Mouse (Mus musculus): Measurements from ENCODE around the gene H2-Ob. TPM values are rescaled to one million over a fixed set of nuclear protein-coding genes. Genes with fewer than 3 reads are reported as not detected.
A peak's percentile ranks its signal among the peaks of the same experiment; 100 is the strongest.

The H2-Ob gene
- total RNA-seq, 4 experiments from 2014 or later, result 0.69 to 3.3 (median 1.8) TPM; not detected in 1

DNA sequence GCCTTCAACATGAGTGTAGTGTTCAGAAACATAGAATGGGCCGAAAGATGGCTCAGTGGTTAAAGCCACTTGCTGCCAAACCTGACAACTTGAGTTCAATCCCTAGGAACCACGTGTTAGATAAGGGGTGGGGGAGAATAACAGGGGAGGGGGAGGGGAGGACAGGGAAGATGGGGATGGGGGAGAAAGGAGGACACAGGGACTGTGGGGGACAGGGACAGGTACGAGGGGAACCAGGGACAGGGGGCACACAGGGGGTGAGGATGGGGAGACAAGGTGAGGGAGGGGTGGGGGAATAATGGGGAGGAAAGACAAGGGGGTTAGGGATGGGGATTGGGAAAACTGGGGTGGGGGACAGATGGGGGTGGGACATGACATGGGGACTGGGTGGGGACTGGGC, 1.7 kb downstream of the H2-Ob start:
- DNase-seq (ENCODE audit: low spot score in 2 of 2), result no peak

GRCm38 (mm10) chr17:34240916-34241315, 2.2 kb downstream of the H2-Ob start:
- no peak for DNase-seq (ENCODE audit: low spot score in 2 of 2)

DNA sequence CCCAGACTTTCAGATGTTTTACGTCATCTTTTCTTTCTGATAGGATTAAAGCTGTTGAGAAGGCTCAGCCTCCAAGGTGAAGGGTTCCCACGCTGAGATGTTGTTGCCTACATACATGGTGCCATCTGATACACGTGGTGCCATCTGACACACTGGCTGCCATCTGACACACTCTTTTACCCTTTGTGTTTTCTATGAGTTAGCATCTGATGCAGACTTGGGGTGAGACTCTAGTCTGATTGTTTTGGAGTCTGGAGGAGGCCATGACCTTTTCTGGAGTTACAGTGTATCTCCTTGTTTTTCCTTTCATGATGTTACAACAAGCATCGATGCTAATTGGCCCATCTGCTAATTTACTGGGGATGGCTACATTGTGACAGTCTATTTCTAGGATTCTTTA, 6.0 kb downstream of the H2-Ob start:
- peak in 1 of 2 experiments; percentile 17 for DNase-seq (ENCODE audit: low spot score in 2 of 2)

GRCm38 (mm10) chr17:34247047-34247446, 8.3 kb downstream of the H2-Ob start:
- DNase-seq (ENCODE audit: low spot score in 2 of 2), result no peak

- DNase-seq (ENCODE audit: low spot score in 2 of 2), result no peak
These were observed 10.1 kb downstream of the H2-Ob start for GRCm38 (mm10) chr17:34248764-34249163.

DNA sequence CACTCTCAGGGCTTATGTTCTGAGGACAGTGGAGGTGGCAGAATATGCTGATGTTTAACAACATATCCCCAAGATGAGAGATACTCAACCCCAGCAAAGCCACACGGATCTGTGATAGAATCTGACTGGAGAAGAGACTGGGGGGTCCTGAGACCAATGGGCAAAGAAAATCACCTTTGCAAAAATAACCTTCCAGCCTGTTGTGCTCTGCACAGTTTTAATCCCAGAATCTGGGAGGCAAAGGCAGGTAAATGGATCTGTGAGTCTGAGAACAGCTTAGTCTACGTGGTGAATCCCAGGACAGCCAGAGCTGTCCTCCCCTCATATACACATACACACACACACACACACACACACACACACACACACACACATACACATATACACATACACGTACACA, 10.7 kb downstream of the H2-Ob start:
- DNase-seq (ENCODE audit: low spot score in 2 of 2), result no peak

DNA sequence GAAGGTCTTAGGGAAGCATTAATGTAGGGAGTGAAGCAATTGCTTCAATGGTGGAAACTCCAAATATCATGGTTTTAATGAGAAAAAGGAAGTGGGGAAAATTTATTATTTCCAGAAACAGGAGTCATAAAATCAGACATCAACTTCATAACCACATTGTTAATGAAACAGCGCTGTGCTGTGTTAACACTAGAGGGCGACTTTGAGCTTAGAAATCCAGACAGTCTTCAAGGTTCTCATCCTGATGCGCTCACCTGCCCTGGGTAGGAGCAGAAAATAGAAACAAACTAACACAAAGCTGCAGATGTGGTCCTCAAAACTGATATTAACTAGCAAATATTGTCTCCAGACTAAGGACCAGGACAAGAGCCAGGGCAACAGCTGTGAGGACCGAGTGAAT, 11.2 kb downstream of the H2-Ob start:
- peak; percentile 21 to 39 for DNase-seq (ENCODE audit: low spot score in 2 of 2)

DNA sequence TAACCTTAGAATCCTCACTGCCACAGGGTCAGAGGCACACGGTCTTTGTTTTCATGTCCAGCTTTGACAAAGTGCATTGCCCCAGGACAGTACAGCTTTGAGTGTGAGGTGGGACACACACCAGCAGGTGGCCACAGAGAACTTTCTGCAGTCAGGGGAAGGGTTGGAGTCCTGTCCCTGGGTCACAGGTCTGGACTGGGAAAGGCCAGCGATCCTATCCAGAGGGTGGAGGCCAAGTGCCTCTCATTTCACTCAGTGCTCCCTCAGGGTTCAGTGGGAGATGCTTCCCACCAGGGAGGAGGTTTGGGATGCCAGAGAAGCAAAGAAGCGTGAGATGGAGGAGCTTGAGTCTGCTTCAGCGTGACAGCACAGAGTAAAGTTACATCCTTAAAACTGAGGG, 13.0 kb downstream of the H2-Ob start:
- DNase-seq (ENCODE audit: low spot score in 2 of 2), result no peak

DNA sequence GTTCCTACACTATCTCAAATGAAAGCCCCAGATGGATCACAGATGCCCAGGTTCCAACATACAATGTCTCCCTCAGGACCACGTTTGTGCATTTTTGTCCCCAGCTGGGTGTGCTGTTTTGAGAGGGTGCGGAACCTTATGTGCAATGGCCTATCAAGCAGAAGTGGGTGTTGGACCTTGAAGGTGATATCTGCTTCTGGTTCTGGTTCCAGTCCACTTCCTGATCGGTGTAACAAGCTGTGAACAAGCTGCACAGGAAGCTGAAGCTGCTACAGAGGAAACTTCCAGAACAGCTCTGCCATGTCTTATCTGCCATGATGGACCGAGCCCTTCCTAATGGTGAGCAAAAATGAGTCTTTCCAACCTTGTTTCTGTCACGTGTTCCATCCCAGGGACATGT, 17.8 kb downstream of the H2-Ob start:
- DNase-seq (ENCODE audit: low spot score in 2 of 2), result no peak

- peak; percentile 65 to 86 for DNase-seq (ENCODE audit: low spot score in 2 of 2)
These were observed 19.1 kb downstream of the H2-Ob start, which contains the start of gene H2-Ab1 for GRCm38 (mm10) chr17:34257594-34258375. H2-Ab1 (plus strand) TSS chr17:34257689.

DNA sequence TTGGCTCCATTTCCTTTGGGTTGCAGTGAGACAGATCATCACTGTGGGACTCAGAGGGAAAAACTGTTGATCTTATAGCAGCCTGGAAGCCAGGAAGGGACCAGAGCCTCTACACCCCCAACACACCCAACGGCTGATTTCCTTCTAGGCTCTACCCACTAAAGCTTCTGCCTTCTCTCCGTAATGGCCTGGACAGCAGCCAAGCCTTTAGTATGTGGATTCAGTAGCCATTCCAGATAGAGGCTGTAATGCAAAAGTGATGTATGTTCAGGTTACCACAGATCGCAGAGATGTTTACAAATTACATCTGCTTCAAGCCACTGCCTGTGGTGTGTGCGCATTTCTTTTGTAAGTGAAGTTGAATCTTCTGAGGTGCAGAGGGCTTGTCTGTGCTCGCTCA, 21.8 kb downstream of the H2-Ob start:
- no peak for DNase-seq (ENCODE audit: low spot score in 2 of 2)

DNA sequence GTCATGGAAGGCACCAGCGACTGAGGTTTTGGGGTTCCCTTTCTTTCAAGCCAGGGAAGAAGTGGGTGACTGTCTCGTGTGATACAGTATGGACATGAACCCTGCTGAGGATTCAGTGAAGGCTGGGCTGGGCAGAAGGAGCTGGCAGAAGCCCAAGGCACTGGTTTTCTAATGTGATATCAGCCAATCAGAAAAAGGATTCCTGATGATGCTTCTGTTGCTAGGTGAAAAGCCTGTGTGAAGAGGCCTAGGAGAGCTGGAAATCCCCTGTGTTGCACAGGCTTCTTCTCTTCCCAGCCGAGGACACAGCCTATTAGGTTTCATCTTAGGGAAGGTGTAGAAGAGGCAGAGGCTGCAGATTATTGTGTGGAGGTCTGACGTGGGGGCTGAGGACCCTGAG, 22.8 kb downstream of the H2-Ob start:
- DNase-seq (ENCODE audit: low spot score in 2 of 2), result peak; percentile 58 to 72

DNA sequence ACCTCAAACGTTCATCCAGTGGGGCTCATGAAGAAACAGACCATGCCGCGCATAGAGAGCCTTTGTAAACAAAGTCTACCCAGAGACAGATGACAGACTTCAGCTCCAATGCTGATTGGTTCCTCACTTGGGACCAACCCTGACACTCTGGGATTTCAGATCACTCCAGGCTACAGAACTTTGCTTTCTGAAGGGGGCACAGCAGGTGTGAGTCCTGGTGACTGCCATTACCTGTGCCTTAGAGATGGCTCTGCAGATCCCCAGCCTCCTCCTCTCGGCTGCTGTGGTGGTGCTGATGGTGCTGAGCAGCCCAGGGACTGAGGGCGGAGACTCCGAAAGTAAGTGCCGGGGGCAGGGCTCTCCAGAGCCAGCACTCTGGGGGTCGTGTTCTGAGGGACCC, 24.4 kb downstream of the H2-Ob start:
- peak; percentile 40 to 74 for DNase-seq (ENCODE audit: low spot score in 2 of 2)

- DNase-seq (ENCODE audit: low spot score in 2 of 2), result no peak
These were observed 25.2 kb downstream of the H2-Ob start for GRCm38 (mm10) chr17:34263811-34264371.

GRCm38 (mm10) chr17:34264452-34265351, 26.0 kb downstream of the H2-Ob start:
- DNase-seq (ENCODE audit: low spot score in 2 of 2), result no peak

DNA sequence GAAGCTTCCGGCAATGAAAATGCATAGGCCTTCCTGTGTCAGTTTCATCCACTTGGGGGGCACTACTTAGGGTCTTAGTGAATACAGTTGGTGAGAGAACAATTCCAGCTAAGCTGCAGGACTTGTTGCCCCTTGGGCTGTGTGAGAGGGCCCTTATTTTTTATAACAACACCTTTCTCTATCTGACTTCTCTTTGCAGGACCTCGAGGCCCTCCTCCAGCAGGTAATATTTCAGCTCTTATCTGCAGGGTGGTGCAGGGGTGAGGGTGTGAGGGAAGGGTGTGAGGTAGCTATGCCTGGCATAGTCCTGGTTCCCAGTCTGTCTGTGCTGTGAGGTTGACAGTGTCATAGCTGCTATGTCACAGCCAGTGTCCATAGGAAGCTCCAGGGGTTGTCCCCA, 29.6 kb downstream of the H2-Ob start:
- no peak for DNase-seq (ENCODE audit: low spot score in 2 of 2)

- no peak for DNase-seq (ENCODE audit: low spot score in 2 of 2)
These were observed 30.0 kb downstream of the H2-Ob start for GRCm38 (mm10) chr17:34268748-34269147.

- DNase-seq (ENCODE audit: low spot score in 2 of 2), result no peak
These were observed 31.1 kb downstream of the H2-Ob start for GRCm38 (mm10) chr17:34269817-34270216.

- DNase-seq (ENCODE audit: low spot score in 2 of 2), result no peak
These were observed 31.5 kb downstream of the H2-Ob start for GRCm38 (mm10) chr17:34270230-34270629.

DNA sequence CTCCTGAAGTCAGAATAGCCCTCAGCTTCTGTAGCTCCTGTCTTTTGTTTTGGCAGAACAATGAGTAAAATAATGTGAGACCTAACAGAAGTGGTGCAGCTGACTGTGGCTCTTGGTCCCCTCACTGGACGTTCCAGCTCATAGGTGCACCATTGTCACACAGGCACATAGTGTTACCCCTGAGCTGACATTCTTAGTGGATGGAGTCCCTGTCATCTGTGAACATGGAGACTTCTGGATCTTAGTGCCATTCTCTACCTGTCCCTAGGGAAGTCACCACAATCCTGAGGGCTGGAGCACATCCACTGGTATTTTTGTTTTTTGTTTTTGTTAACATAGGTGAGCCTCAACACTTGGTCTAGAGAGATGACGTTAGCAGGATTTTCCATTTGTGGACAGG, 32.2 kb downstream of the H2-Ob start:
- DNase-seq (ENCODE audit: low spot score in 2 of 2), result no peak

DNA sequence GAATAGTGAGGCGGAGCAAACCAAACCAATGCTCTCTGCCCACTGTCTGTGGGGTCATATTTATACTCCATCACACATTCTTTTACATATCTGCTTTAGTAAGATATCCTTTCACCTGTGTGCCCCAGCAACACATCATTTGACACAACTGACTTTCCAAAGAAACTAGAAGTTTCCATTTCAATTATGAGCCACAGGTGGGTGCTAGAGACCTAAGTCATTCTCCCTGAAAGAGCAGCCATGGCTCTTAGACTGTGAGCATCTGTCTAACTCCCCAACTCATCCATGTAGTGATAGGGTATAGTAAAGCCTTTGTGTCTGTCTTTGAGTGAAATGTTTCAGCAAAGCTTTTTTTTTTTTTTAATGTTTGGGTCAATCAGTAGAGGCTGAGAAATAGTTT, 33.4 kb downstream of the H2-Ob start:
- no peak for DNase-seq (ENCODE audit: low spot score in 2 of 2)

DNA sequence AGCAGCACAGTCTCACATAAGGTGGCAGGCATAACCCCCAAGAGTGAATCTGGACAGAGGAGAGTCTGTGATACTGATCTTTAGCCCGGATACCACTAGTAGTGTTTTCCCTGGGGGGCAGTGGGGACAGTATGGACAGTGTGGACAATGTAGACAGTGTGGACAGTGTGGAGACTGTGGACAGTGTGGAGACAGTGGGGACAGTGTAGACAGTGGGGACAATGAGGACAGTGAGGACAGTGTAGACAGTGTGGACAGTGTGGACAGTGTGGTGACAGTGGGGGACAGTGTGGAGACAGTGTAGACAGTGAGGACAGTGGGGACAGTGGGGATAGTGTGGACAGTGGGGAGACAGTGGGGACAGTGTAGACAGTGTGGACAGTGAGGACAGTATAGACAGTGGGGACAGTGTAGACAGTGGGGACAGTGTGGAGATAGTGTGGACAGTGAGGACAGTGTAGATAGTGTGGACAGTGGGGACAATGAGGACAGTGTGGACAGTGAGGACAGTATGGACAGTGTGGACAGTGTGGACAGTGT, 41.9 kb downstream of the H2-Ob start:
- no peak for DNase-seq (ENCODE audit: low spot score in 2 of 2)
